Mouse (Mus musculus): ENCODE results near the gene Pcyt2. TPM values are rescaled to one million over a fixed set of nuclear protein-coding genes. Genes with fewer than 3 reads are reported as not detected.

The Pcyt2 gene
- polyA plus RNA-seq, 1 experiment from 2014 or later: 140 TPM

GRCm38 (mm10) chr11:120651872-120652271, 34.1 kb upstream of the Pcyt2 start:
- 69% methylated on average over 3 of the region's 3 CpGs for WGBS

DNA sequence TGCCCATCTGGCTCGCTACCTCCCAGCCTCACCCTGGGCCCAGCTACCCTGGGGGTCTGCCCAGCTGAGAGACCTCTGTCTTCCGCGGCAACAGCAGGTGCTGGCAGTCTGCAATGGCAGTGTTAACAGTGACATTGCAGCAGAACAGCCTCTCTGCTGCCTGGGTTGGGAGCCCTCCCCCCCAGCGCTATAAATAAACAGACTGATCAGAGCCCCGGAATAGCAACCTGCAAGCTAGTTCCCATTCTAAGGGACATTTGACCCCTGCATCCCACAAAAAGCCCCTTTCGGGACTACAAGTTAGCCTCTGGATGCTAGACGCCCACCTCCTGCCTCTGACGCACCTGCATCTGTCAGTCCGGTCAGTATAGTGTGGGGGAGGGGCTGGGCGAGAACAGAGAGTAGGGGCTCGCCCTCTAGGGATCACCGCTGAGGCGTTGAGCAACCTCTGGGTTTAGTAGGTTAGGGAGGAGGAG, 30.3 kb upstream of the Pcyt2 start, which contains the start of gene Myadml2:
TSS of gene Myadml2 (minus strand) at position 158 of the 476 bp plus-strand sequence.
- H3K4me1 ChIP-seq: peaks cover 15% of the 10 kb centered on the region
- 7% methylated on average over 13 of the region's 13 CpGs for WGBS
- H3K36me3 ChIP-seq (ENCODE audit: poor library complexity, severe bottlenecking): no peaks in the 10 kb centered on the region
- H3K9ac ChIP-seq: peak within 1 kb of the TSS; percentile 48
- H3K4me2 ChIP-seq: peak within 1 kb of the TSS; percentile 45
- H3K27ac ChIP-seq: no peak within 1 kb of the TSS
- no peak for ATAC-seq
- H3K27me3 ChIP-seq: peaks cover 17% of the 10 kb centered on the region
- H3K9me3 ChIP-seq (replicated peaks): no peaks in the 10 kb centered on the region
- H3K4me3 ChIP-seq: no peak within 1 kb of the TSS; the same call in 1 of the 2 replicates

More at GRCm38 (mm10) chr11:120651872-120652271, 34.1 kb upstream of the Pcyt2 start:
- Histone ChIP-seq H3K9me3 (replicated peaks) (no peaks in the 10 kb centered on the region), H3K27me3 (peaks cover 31% of the 10 kb centered on the region), H3K9ac (no peak overlapping the region), H3K36me3 (ENCODE audit: poor library complexity, severe bottlenecking) (no peaks in the 10 kb centered on the region), H3K27ac (no peak overlapping the region), H3K4me3 (no peak overlapping the region), H3K4me1 (peaks cover 7% of the 10 kb centered on the region), H3K4me2 (no peak overlapping the region)
- ATAC-seq: no peak

GRCm38 (mm10) chr11:120647047-120647830, 29.5 kb upstream of the Pcyt2 start:
- Histone ChIP-seq H3K4me2 (no peak overlapping the region), H3K9me3 (replicated peaks) (no peaks in the 10 kb centered on the region), H3K36me3 (ENCODE audit: poor library complexity, severe bottlenecking) (no peaks in the 10 kb centered on the region), H3K9ac (no peak overlapping the region), H3K27me3 (peaks cover 20% of the 10 kb centered on the region), H3K4me1 (peaks cover 22% of the 10 kb centered on the region), H3K4me3 (no peak overlapping the region), H3K27ac (no peak overlapping the region)
- WGBS: 84% methylated on average over 35 of the region's 35 CpGs
- no peak for ATAC-seq

- ATAC-seq: peak; percentile 100
- Histone ChIP-seq H3K27me3 (peaks cover 26% of the 10 kb centered on the region), H3K9me3 (replicated peaks) (no peaks in the 10 kb centered on the region), H3K9ac (peak within 1 kb of the TSS; percentile 81), H3K4me1 (peaks cover 22% of the 10 kb centered on the region), H3K36me3 (ENCODE audit: poor library complexity, severe bottlenecking) (no peaks in the 10 kb centered on the region), H3K4me3 (peak within 1 kb of the TSS; percentile 50), H3K27ac (peak within 1 kb of the TSS; percentile 44; the same call in 1 of the 2 replicates), H3K4me2 (peak within 1 kb of the TSS; percentile 87)
- WGBS: 0% methylated on average over 15 of the region's 15 CpGs
Observed at GRCm38 (mm10) chr11:120643601-120643987, 25.9 kb upstream of the Pcyt2 start, which contains the start of gene Pycr1. Pycr1 (minus strand) TSS chr11:120643769.

DNA sequence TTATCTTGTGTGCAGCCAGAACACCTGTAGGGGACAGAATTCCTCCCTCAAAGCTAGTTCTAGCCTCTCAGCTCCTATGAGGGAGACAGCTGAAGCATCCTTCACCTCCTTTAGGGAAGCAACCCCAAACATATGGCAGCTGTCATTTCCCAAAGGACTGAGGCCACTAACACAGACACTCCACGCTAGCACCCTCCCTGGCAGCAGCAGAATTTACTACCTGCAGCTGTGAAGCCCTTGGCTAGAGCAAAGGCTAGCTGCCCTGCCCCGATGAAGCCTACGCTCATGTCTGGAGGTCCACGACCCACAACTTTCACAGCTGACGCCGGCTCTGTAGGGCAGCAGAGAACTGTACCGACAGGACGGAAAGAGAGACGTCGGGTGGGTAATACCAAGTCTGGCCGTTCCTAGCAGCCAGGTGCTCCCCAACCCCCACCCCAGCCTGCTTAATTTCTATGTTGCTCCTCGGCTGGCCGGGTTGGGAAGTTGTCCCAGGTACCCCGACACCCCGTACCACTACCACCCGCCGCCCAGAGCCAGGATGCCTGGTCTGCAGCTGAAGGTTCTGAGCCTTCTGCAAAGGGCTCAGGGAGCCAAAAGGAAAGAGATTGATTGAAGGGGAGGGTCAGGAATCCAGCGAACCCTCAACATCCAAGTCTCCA, 25.3 kb upstream of the Pcyt2 start:
- Histone ChIP-seq H3K36me3 (ENCODE audit: poor library complexity, severe bottlenecking) (no peaks in the 10 kb centered on the region), H3K9me3 (replicated peaks) (no peaks in the 10 kb centered on the region), H3K4me3 (peak overlapping the region; percentile 50), H3K27ac (peak overlapping the region; percentile 44; the same call in 1 of the 2 replicates), H3K9ac (peak overlapping the region; percentile 81), H3K27me3 (peaks cover 23% of the 10 kb centered on the region), H3K4me1 (peaks cover 20% of the 10 kb centered on the region), H3K4me2 (peak overlapping the region; percentile 87)
- 3% methylated on average over 18 of the region's 18 CpGs for WGBS
- ATAC-seq: peak; percentile 52; the same call in 1 of the 2 replicates

- Histone ChIP-seq H3K4me2 (no peak overlapping the region), H3K9me3 (replicated peaks) (no peaks in the 10 kb centered on the region), H3K36me3 (ENCODE audit: poor library complexity, severe bottlenecking) (no peaks in the 10 kb centered on the region), H3K4me3 (no peak overlapping the region), H3K4me1 (peaks cover 15% of the 10 kb centered on the region), H3K27me3 (peaks cover 11% of the 10 kb centered on the region), H3K9ac (no peak overlapping the region), H3K27ac (no peak overlapping the region)
- ATAC-seq: no peak
- 94% methylated on average over 8 of the region's 8 CpGs for WGBS
Observed at GRCm38 (mm10) chr11:120641869-120642268, 24.1 kb upstream of the Pcyt2 start.

DNA sequence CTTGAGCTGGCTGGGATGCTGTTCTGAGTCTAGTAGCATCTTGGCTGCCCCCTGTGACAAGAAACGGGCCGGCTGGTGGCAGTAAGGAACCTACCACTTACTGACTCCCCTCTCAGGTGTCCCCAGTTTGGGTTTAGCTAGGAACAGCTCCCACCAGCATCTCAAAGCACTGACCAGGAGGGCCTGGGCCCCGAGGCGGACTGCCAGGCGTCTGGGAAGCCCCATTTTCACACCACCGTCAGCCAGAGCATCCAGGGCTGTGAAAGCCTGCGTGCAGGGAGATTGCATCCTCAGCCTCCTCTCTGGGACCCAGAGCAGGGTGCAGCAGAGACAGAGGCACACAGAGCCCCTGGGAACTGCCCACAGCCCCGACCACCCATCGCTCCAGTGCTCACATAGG, 23.5 kb upstream of the Pcyt2 start:
- Histone ChIP-seq H3K9me3 (replicated peaks) (no peaks in the 10 kb centered on the region), H3K27me3 (peaks cover 9% of the 10 kb centered on the region), H3K4me2 (no peak overlapping the region), H3K36me3 (ENCODE audit: poor library complexity, severe bottlenecking) (no peaks in the 10 kb centered on the region), H3K4me3 (no peak overlapping the region), H3K27ac (no peak overlapping the region), H3K9ac (no peak overlapping the region; the same call in 1 of the 2 replicates), H3K4me1 (peaks cover 15% of the 10 kb centered on the region)
- ATAC-seq: no peak
- 72% methylated on average over 9 of the region's 9 CpGs for WGBS

GRCm38 (mm10) chr11:120634810-120635209, 17.1 kb upstream of the Pcyt2 start:
- H3K4me3 ChIP-seq: no peak overlapping the region
- peaks cover 26% of the 10 kb centered on the region for H3K4me1 ChIP-seq
- H3K9me3 ChIP-seq (replicated peaks): no peaks in the 10 kb centered on the region
- no peaks in the 10 kb centered on the region for H3K27me3 ChIP-seq
- H3K4me2 ChIP-seq: no peak overlapping the region
- no peak for ATAC-seq
- no peak overlapping the region for H3K9ac ChIP-seq
- no peaks in the 10 kb centered on the region for H3K36me3 ChIP-seq (ENCODE audit: poor library complexity, severe bottlenecking)
- H3K27ac ChIP-seq: no peak overlapping the region
- WGBS: 77% methylated on average over 5 of the region's 5 CpGs

DNA sequence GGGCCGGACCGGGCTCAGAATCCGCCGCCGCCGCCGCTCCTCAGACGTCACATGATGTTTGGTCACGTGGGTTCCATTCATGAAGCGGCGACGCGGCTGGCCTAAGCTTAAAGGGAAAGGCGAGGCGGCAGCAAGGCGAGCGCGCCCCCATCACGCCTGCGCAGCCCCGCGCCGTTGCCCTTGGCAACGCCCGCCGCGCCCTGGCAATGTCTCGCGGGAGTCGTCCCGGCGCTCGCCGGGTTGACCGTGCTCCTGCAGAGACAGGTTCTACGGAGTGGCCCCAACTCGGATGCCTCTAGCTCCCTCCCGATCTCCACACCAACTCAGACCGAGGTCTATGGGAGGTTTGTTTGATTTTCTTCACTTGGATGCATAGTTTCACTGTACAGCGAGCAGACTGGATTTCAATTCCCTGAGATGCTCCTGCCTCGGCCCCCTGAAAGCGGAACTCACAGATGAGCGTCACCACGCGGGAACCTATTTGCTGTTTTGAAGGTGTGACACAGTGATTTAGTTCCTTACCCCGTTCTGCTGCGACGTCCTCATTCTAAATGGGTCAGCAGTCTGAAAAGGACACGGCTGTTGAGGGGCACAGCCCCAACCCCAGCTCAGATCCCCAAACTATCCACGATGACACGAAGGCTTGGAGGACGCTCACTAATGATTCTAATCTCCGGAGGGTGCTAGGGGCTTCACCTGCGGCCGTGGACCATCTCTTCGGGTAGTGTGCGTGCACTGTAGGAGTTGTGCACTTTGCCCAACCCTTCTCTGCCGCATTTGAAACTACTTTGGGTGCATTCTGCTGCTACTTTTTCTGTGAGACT, 16.0 kb upstream of the Pcyt2 start, which contains the start of gene Mafg:
TSS of gene Mafg (minus strand) at position 81 of the 824 bp plus-strand sequence.
- Histone ChIP-seq H3K4me3 (peak within 1 kb of the TSS; percentile 98), H3K9ac (peak within 1 kb of the TSS; percentile 94), H3K9me3 (replicated peaks) (no peaks in the 10 kb centered on the region), H3K4me2 (peak within 1 kb of the TSS; percentile 90), H3K4me1 (peaks cover 32% of the 10 kb centered on the region), H3K27me3 (no peaks in the 10 kb centered on the region), H3K27ac (peak within 1 kb of the TSS; percentile 81), H3K36me3 (ENCODE audit: poor library complexity, severe bottlenecking) (peaks cover 8% of the 10 kb centered on the region)
- 12% methylated on average over 58 of the region's 58 CpGs for WGBS
- peak; percentile 95 for ATAC-seq

- peak; percentile 88 for ATAC-seq
- Histone ChIP-seq H3K9me3 (replicated peaks) (no peaks in the 10 kb centered on the region), H3K9ac (peak overlapping the region; percentile 94), H3K36me3 (ENCODE audit: poor library complexity, severe bottlenecking) (peaks cover 15% of the 10 kb centered on the region), H3K4me3 (peak overlapping the region; percentile 98), H3K4me2 (peak overlapping the region; percentile 90), H3K27ac (peak overlapping the region; percentile 81), H3K27me3 (no peaks in the 10 kb centered on the region), H3K4me1 (peaks cover 32% of the 10 kb centered on the region)
- under 1% methylated on average over 90 of the region's 116 CpGs for WGBS
Observed at GRCm38 (mm10) chr11:120632559-120633519, 15.1 kb upstream of the Pcyt2 start.
